Mouse (Mus musculus) hindbrain, embryonic 12.5 days (tissue): ENCODE results near the gene Tle6. TPM values are rescaled to one million over a fixed set of nuclear protein-coding genes. Genes with fewer than 3 reads are reported as not detected.

Experiments
- ATAC-seq: fragments of 200-750 bp; cut with Nextera tagmentation; 2 replicates; pipeline ENCODE4 v1.8.0; 2017; ENCODE audit warnings: moderate TSS enrichment; ENCODE audit not compliant: low FRiP score
- H3K27ac ChIP-seq: fragments of 300-500 bp; sonication (generic); 2 replicates; pipeline ENCODE4 v1.5.1; 2016; ENCODE audit warnings: mild to moderate bottlenecking
- H3K27me3 ChIP-seq: fragments of 300-500 bp; sonication (generic); 2 replicates; pipeline ENCODE4 v1.6.1; 2016; ENCODE audit warnings: mild to moderate bottlenecking
- H3K36me3 ChIP-seq: fragments of 300-500 bp; sonication (generic); 2 replicates; pipeline ENCODE4 v1.6.1; 2016; ENCODE audit warnings: mild to moderate bottlenecking
- H3K4me1 ChIP-seq: fragments of 300-500 bp; sonication (generic); 2 replicates; pipeline ENCODE4 v1.6.1; 2016
- H3K4me2 ChIP-seq: fragments of 300-500 bp; sonication (generic); replicated peaks from 2 replicates; pipeline ENCODE4 v1.6.1; 2016; ENCODE audit warnings: mild to moderate bottlenecking
- H3K4me3 ChIP-seq: fragments of 300-500 bp; sonication (generic); 2 replicates; pipeline ENCODE4 v1.5.1; 2016; ENCODE audit warnings: mild to moderate bottlenecking
- H3K9ac ChIP-seq: fragments of 300-500 bp; sonication (generic); 2 replicates; pipeline ENCODE4 v1.6.1; 2016; ENCODE audit warnings: mild to moderate bottlenecking, moderate library complexity
- H3K9me3 ChIP-seq: fragments of 300-500 bp; sonication (generic); replicated peaks from 2 replicates; pipeline ENCODE4 v1.6.1; 2016; ENCODE audit warnings: mild to moderate bottlenecking
- WGBS: fragments of 180-500 bp; shearing (Covaris S2); methylation state at CpG from one replicate; pipeline ENCODE4 v1.1.7; 2016; 5-methylcytosine and 5-hydroxymethylcytosine counted together
- polyA plus RNA-seq: library from polyadenylated mRNA; unstranded; fragments of >200 nt; fragmentation: Nextera tagmentation; extraction: Ambion mirVana; gene quantifications from 2 replicates; pipeline ENCODE4 v1.2.1, GENCODE M21; 2016

The Tle6 gene
- polyA plus RNA-seq, 1 experiment from 2014 or later: 8.3 TPM

DNA sequence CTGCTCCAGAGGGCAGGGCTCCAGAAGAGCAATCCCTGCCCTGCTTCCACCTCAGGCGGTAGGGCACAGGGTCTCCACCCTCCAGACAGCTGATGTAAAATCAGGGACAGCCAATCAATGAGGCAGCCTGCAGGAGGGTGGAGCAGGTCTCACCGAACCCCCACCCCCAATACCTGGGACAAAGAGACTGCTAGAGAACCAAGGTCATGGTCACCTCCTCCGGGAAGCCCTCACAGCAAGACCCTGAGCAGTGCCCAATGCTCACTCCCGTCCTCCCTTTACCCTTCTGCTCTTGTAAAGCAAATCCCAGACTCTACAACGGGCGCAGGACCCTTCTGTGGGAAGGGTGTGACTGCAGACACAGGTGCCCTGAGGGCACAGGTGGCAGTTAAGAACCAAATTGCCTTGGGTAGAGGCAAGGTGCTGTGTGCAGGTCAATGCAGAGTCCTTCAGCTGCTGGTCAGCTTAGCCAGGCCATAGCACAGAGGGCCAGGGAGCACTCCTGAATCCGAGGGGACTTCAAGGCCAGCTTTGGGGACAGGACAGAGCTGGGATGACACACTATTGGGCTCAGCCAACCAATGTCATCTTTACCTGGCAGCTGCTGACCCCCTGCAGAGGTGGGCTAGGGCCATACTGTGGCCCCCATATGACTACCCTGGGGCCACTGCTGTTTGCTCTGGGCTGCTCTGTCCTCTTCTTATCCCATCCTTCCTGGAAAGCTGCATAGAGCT lies 58.0 kb downstream of the Tle6 start:
- no peak overlapping the region for H3K27ac ChIP-seq
- H3K4me3 ChIP-seq: peak overlapping the region; percentile 94; the same call in 1 of the 2 replicates
- H3K27me3 ChIP-seq: no peaks in the 10 kb centered on the region
- peaks cover 11% of the 10 kb centered on the region; the same call in 1 of the 2 replicates for H3K36me3 ChIP-seq
- no peaks in the 10 kb centered on the region for H3K9me3 ChIP-seq
- ATAC-seq: no peak
- peaks cover 38% of the 10 kb centered on the region for H3K4me1 ChIP-seq
- WGBS: 76% methylated on average over 7 of the region's 7 CpGs
- H3K4me2 ChIP-seq: peak overlapping the region; percentile 98
- H3K9ac ChIP-seq: peak overlapping the region; percentile 96

DNA sequence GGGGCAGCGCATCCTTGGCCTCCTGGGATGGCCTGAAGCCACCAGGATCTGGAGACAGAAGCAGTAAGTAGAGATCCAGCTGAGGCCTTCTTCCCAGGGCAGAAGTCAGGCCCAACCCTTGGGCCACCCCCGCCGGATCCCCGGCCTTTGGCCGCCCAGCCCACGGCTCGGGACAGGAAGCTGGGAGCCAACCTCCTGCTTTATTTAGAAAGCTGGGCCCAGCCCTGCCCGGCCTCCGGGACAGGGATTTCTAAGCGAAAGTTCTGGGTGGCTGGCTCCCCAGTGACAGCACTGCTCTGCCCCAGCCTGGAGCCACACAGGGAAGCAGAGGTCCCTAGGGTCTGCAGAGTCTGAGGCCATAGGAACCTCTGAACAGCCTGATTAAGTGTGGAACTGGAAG lies 59.1 kb downstream of the Tle6 start:
- no peaks in the 10 kb centered on the region for H3K27me3 ChIP-seq
- H3K9me3 ChIP-seq: no peaks in the 10 kb centered on the region
- H3K4me2 ChIP-seq: no peak overlapping the region
- no peak overlapping the region for H3K4me3 ChIP-seq
- H3K36me3 ChIP-seq: peaks cover 18% of the 10 kb centered on the region; the same call in 1 of the 2 replicates
- no peak overlapping the region; the same call in 1 of the 2 replicates for H3K9ac ChIP-seq
- WGBS: 87% methylated on average over 10 of the region's 10 CpGs
- peaks cover 38% of the 10 kb centered on the region for H3K4me1 ChIP-seq
- no peak overlapping the region for H3K27ac ChIP-seq
- ATAC-seq: no peak

DNA sequence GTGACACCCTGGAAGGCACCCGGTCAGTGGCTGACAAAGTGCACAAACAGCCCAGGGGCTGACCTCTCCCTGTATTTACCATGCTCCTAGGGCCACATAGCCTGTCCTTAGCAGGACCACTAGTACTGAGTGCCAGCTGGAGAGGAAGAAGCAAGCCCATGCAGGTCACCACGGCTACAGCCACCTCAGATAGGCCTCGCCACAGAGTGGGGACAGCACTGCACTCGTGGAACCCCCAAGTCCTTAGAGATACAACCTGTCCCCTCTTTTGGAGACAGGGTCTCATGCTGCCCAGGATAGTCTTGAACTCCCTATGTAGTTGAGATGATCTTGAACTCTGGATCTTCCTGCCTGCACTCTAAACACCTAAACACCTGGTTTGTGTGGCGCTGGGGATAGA lies 59.5 kb downstream of the Tle6 start:
- Histone ChIP-seq H3K27ac (no peak overlapping the region), H3K9me3 (no peaks in the 10 kb centered on the region), H3K4me3 (no peak overlapping the region), H3K27me3 (no peaks in the 10 kb centered on the region), H3K4me1 (peaks cover 38% of the 10 kb centered on the region), H3K9ac (no peak overlapping the region; the same call in 1 of the 2 replicates), H3K36me3 (peaks cover 19% of the 10 kb centered on the region; the same call in 1 of the 2 replicates), H3K4me2 (no peak overlapping the region)
- 90% methylated on average over 5 of the region's 5 CpGs for WGBS
- ATAC-seq: no peak

Other genes starting within 250 kb of the Tle6 start
- 11.4 and 12.9 TPM in 2 replicates for gene Mfsd12, start 243.6 kb downstream of the Tle6 start, polyA plus RNA-seq
- gene 4930404N11Rik, start 235.3 kb downstream of the Tle6 start, polyA plus RNA-seq: 0.52 and 0.88 TPM in 2 replicates
- 132 and 134 TPM in 2 replicates for gene Fzr1, start 222.6 kb downstream of the Tle6 start, polyA plus RNA-seq
- gene Dohh, start 216.6 kb downstream of the Tle6 start, polyA plus RNA-seq: 62.7 and 67.5 TPM in 2 replicates
- gene Gm48551, start 216.6 kb downstream of the Tle6 start, polyA plus RNA-seq: 5.7 and 5.9 TPM in 2 replicates
- 1.1 and 2.4 TPM in 2 replicates for gene Gm48552, start 212.1 kb downstream of the Tle6 start, polyA plus RNA-seq
- 1.9 and 2.7 TPM in 2 replicates for gene Smim24, start 208.0 kb downstream of the Tle6 start, polyA plus RNA-seq
- 30.9 and 31.5 TPM in 2 replicates for gene Nfic, start 145.4 kb downstream of the Tle6 start, polyA plus RNA-seq
- gene Celf5, start 118.4 kb downstream of the Tle6 start, polyA plus RNA-seq: 37.1 and 41.3 TPM in 2 replicates
- 75.1 and 79.5 TPM in 2 replicates for gene Ncln, start 104.7 kb downstream of the Tle6 start, polyA plus RNA-seq
- 0.52 and 0.65 TPM in 2 replicates for gene S1pr4, start 100.9 kb downstream of the Tle6 start, polyA plus RNA-seq
- 0.75 and 0.82 TPM in 2 replicates for gene Gna15, start 76.8 kb downstream of the Tle6 start, polyA plus RNA-seq
- gene Gna11, start 55.9 kb downstream of the Tle6 start, polyA plus RNA-seq: 75.2 and 76.3 TPM in 2 replicates
- 476 and 504 TPM in 2 replicates for gene Aes, start 41.6 kb downstream of the Tle6 start, polyA plus RNA-seq
- 30.6 and 32.1 TPM in 2 replicates for gene Tle2, start 26.5 kb downstream of the Tle6 start, polyA plus RNA-seq
- gene BC025920, start 5.2 kb upstream of the Tle6 start, polyA plus RNA-seq: 1.2 and 1.3 TPM in 2 replicates
- gene Sirt6, start 26.7 kb upstream of the Tle6 start, polyA plus RNA-seq: 52.7 and 55.5 TPM in 2 replicates
- gene Ankrd24, start 27.5 kb upstream of the Tle6 start, polyA plus RNA-seq: 8.6 and 10.5 TPM in 2 replicates
- 5.2 and 5.6 TPM in 2 replicates for gene Gm10778, start 48.0 kb upstream of the Tle6 start, polyA plus RNA-seq
- 18.2 and 25.2 TPM in 2 replicates for gene Zfp433, start 103.8 kb upstream of the Tle6 start, polyA plus RNA-seq
- gene Gm3055, start 170.1 kb upstream of the Tle6 start, polyA plus RNA-seq: 15.0 and 17.2 TPM in 2 replicates
- 2.3 and 2.9 TPM in 2 replicates for gene Gm4767, start 211.1 kb upstream of the Tle6 start, polyA plus RNA-seq